Mouse (Mus musculus): ENCODE measurements around the gene Spen.

DNA sequence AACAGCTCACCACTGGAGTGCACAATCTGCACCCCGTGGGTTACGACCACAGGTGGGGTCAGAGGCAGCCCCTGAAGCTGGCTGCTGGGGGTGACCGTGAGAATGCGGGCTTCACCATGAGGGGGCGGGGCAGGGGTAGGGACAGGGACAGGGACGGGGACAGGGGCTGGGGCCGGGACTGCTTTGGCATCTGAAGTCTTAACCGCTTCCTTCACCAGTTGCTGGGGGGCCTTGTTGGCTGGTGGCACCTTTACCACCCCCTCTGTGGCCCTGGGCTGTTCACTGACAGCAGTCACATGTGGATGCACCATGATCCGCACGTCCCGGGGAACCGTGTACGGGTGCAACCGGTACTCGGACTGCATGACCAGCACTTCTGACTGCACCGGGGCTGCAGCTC is 66.9 kb downstream of the Spen start:
- TF ChIP-seq POLR2A (IDR thresholded peaks at IDR 0.05; ENCODE audit: control insufficient read depth, extremely low read depth, insufficient read depth, low read length, poor library complexity) (no peak), CTCF (IDR thresholded peaks at IDR 0.05; ENCODE audit: borderline replicate concordance, control insufficient read depth, extremely low read depth, insufficient read depth, low read length, poor library complexity) (no peak)

Data from thymus, adult 2 months (tissue).